Mouse (Mus musculus): Measurements from ENCODE around the gene Phactr1. TPM values are rescaled to one million over a fixed set of nuclear protein-coding genes. Genes with fewer than 3 reads are reported as not detected.

Gene Phactr1
- polyA plus RNA-seq, 1 experiment from 2014 or later, result 14.5 TPM

GRCm38 (mm10) chr13:42890651-42891050 lies 210.2 kb downstream of the Phactr1 start:
- H3K27me3 ChIP-seq (replicated peaks; ENCODE audit: control insufficient read depth, insufficient read depth, low read length), result no peaks in the 10 kb centered on the region
- no peak overlapping the region for H3K27ac ChIP-seq (replicated peaks; ENCODE audit: low read depth, low read length)
- no peak overlapping the region for H3K4me3 ChIP-seq (ENCODE audit: low read depth, low read length)
- ATAC-seq (ENCODE audit: low read depth), result no peak
- H3K9me3 ChIP-seq (ENCODE audit: control insufficient read depth, low read length), result no peaks in the 10 kb centered on the region
- H3K36me3 ChIP-seq (ENCODE audit: control insufficient read depth, insufficient read depth, low read length), result no peaks in the 10 kb centered on the region
- peak; percentile 37 for DNase-seq (ENCODE audit: low spot score)
- no peak overlapping the region for H3K9ac ChIP-seq (ENCODE audit: low read depth, low read length)
- no peak overlapping the region for H3K4me2 ChIP-seq (ENCODE audit: low read depth, low read length)
- WGBS, result 61% methylated on average over 5 of the region's 5 CpGs
- no peaks in the 10 kb centered on the region for H3K4me1 ChIP-seq (ENCODE audit: control insufficient read depth, insufficient read depth, low read length)

GRCm38 (mm10) chr13:42894016-42894415 lies 213.6 kb downstream of the Phactr1 start:
- no peaks in the 10 kb centered on the region for H3K4me1 ChIP-seq (ENCODE audit: control insufficient read depth, insufficient read depth, low read length)
- H3K4me3 ChIP-seq (ENCODE audit: low read depth, low read length), result no peak overlapping the region
- H3K27me3 ChIP-seq (replicated peaks; ENCODE audit: control insufficient read depth, insufficient read depth, low read length), result no peaks in the 10 kb centered on the region
- ATAC-seq (ENCODE audit: low read depth), result no peak
- no peak overlapping the region for H3K9ac ChIP-seq (ENCODE audit: low read depth, low read length)
- H3K9me3 ChIP-seq (ENCODE audit: control insufficient read depth, low read length), result no peaks in the 10 kb centered on the region
- DNase-seq (ENCODE audit: low spot score), result no peak
- no peaks in the 10 kb centered on the region for H3K36me3 ChIP-seq (ENCODE audit: control insufficient read depth, insufficient read depth, low read length)
- no peak overlapping the region for H3K27ac ChIP-seq (replicated peaks; ENCODE audit: low read depth, low read length)
- H3K4me2 ChIP-seq (ENCODE audit: low read depth, low read length), result no peak overlapping the region
- 92% methylated on average over 10 of the region's 10 CpGs for WGBS

- ATAC-seq (ENCODE audit: low read depth) (no peak), DNase-seq (ENCODE audit: low spot score) (no peak)
- H3K4me1 ChIP-seq (ENCODE audit: control insufficient read depth, insufficient read depth, low read length), result no peaks in the 10 kb centered on the region; the same call in 1 of the 2 replicates
- no peaks in the 10 kb centered on the region for H3K27me3 ChIP-seq (replicated peaks; ENCODE audit: control insufficient read depth, insufficient read depth, low read length)
- H3K4me2 ChIP-seq (ENCODE audit: low read depth, low read length), result no peak overlapping the region
- 94% methylated on average over 12 of the region's 12 CpGs for WGBS
- no peak overlapping the region for H3K9ac ChIP-seq (ENCODE audit: low read depth, low read length)
- H3K4me3 ChIP-seq (ENCODE audit: low read depth, low read length), result no peak overlapping the region
- no peak overlapping the region for H3K27ac ChIP-seq (replicated peaks; ENCODE audit: low read depth, low read length)
- no peaks in the 10 kb centered on the region for H3K9me3 ChIP-seq (ENCODE audit: control insufficient read depth, low read length)
- H3K36me3 ChIP-seq (ENCODE audit: control insufficient read depth, insufficient read depth, low read length), result no peaks in the 10 kb centered on the region
Observed at GRCm38 (mm10) chr13:42894598-42894997, 214.2 kb downstream of the Phactr1 start.

- 42% methylated on average over 3 of the region's 3 CpGs for WGBS
- Histone ChIP-seq H3K36me3 (ENCODE audit: control insufficient read depth, insufficient read depth, low read length) (no peaks in the 10 kb centered on the region), H3K4me1 (ENCODE audit: control insufficient read depth, insufficient read depth, low read length) (no peaks in the 10 kb centered on the region; the same call in 1 of the 2 replicates), H3K9me3 (ENCODE audit: control insufficient read depth, low read length) (no peaks in the 10 kb centered on the region), H3K27me3 (replicated peaks; ENCODE audit: control insufficient read depth, insufficient read depth, low read length) (no peaks in the 10 kb centered on the region), H3K27ac (replicated peaks; ENCODE audit: low read depth, low read length) (no peak overlapping the region), H3K4me2 (ENCODE audit: low read depth, low read length) (no peak overlapping the region), H3K9ac (ENCODE audit: low read depth, low read length) (no peak overlapping the region), H3K4me3 (ENCODE audit: low read depth, low read length) (no peak overlapping the region)
- ATAC-seq (ENCODE audit: low read depth), result no peak
- DNase-seq (ENCODE audit: low spot score), result no peak
Observed at GRCm38 (mm10) chr13:42895980-42896379, 215.6 kb downstream of the Phactr1 start.

- no peaks in the 10 kb centered on the region for H3K36me3 ChIP-seq (ENCODE audit: control insufficient read depth, insufficient read depth, low read length)
- DNase-seq (ENCODE audit: low spot score) (peak; percentile 41), ATAC-seq (ENCODE audit: low read depth) (peak; percentile 57; the same call in 1 of the 2 replicates)
- no peaks in the 10 kb centered on the region for H3K27me3 ChIP-seq (replicated peaks; ENCODE audit: control insufficient read depth, insufficient read depth, low read length)
- H3K4me1 ChIP-seq (ENCODE audit: control insufficient read depth, insufficient read depth, low read length), result no peaks in the 10 kb centered on the region; the same call in 1 of the 2 replicates
- H3K4me2 ChIP-seq (ENCODE audit: low read depth, low read length), result no peak overlapping the region
- no peak overlapping the region for H3K9ac ChIP-seq (ENCODE audit: low read depth, low read length)
- H3K27ac ChIP-seq (replicated peaks; ENCODE audit: low read depth, low read length), result no peak overlapping the region
- no peaks in the 10 kb centered on the region for H3K9me3 ChIP-seq (ENCODE audit: control insufficient read depth, low read length)
- 37% methylated on average over 3 of the region's 3 CpGs for WGBS
- H3K4me3 ChIP-seq (ENCODE audit: low read depth, low read length), result no peak overlapping the region
Observed at GRCm38 (mm10) chr13:42899611-42900010, 219.2 kb downstream of the Phactr1 start.

- Histone ChIP-seq H3K36me3 (ENCODE audit: control insufficient read depth, insufficient read depth, low read length) (no peaks in the 10 kb centered on the region), H3K9ac (ENCODE audit: low read depth, low read length) (no peak overlapping the region), H3K4me1 (ENCODE audit: control insufficient read depth, insufficient read depth, low read length) (no peaks in the 10 kb centered on the region; the same call in 1 of the 2 replicates), H3K4me2 (ENCODE audit: low read depth, low read length) (no peak overlapping the region), H3K9me3 (ENCODE audit: control insufficient read depth, low read length) (no peaks in the 10 kb centered on the region), H3K27me3 (replicated peaks; ENCODE audit: control insufficient read depth, insufficient read depth, low read length) (no peaks in the 10 kb centered on the region), H3K4me3 (ENCODE audit: low read depth, low read length) (no peak overlapping the region), H3K27ac (replicated peaks; ENCODE audit: low read depth, low read length) (no peak overlapping the region)
- 93% methylated on average over 2 of the region's 2 CpGs for WGBS
- ATAC-seq (ENCODE audit: low read depth) (no peak), DNase-seq (ENCODE audit: low spot score) (no peak)
Observed at GRCm38 (mm10) chr13:42901837-42902236, 221.4 kb downstream of the Phactr1 start.

GRCm38 (mm10) chr13:42902859-42903258 lies 222.4 kb downstream of the Phactr1 start:
- no peaks in the 10 kb centered on the region; the same call in 1 of the 2 replicates for H3K4me1 ChIP-seq (ENCODE audit: control insufficient read depth, insufficient read depth, low read length)
- no peaks in the 10 kb centered on the region for H3K36me3 ChIP-seq (ENCODE audit: control insufficient read depth, insufficient read depth, low read length)
- no peak overlapping the region for H3K4me3 ChIP-seq (ENCODE audit: low read depth, low read length)
- no peaks in the 10 kb centered on the region for H3K27me3 ChIP-seq (replicated peaks; ENCODE audit: control insufficient read depth, insufficient read depth, low read length)
- WGBS, result 83% methylated on average over 3 of the region's 3 CpGs
- H3K9me3 ChIP-seq (ENCODE audit: control insufficient read depth, low read length), result no peaks in the 10 kb centered on the region
- ATAC-seq (ENCODE audit: low read depth) (no peak), DNase-seq (ENCODE audit: low spot score) (no peak)
- no peak overlapping the region for H3K9ac ChIP-seq (ENCODE audit: low read depth, low read length)
- H3K27ac ChIP-seq (replicated peaks; ENCODE audit: low read depth, low read length), result no peak overlapping the region
- H3K4me2 ChIP-seq (ENCODE audit: low read depth, low read length), result no peak overlapping the region

GRCm38 (mm10) chr13:42905818-42906217 lies 225.4 kb downstream of the Phactr1 start:
- no peak for ATAC-seq (ENCODE audit: low read depth)
- 72% methylated on average over 4 of the region's 4 CpGs for WGBS
- no peaks in the 10 kb centered on the region for H3K9me3 ChIP-seq (ENCODE audit: control insufficient read depth, low read length)
- no peak overlapping the region for H3K4me3 ChIP-seq (ENCODE audit: low read depth, low read length)
- no peak for DNase-seq (ENCODE audit: low spot score)
- H3K4me2 ChIP-seq (ENCODE audit: low read depth, low read length), result no peak overlapping the region
- H3K9ac ChIP-seq (ENCODE audit: low read depth, low read length), result no peak overlapping the region
- no peaks in the 10 kb centered on the region for H3K4me1 ChIP-seq (ENCODE audit: control insufficient read depth, insufficient read depth, low read length)
- H3K27ac ChIP-seq (replicated peaks; ENCODE audit: low read depth, low read length), result no peak overlapping the region
- no peaks in the 10 kb centered on the region for H3K36me3 ChIP-seq (ENCODE audit: control insufficient read depth, insufficient read depth, low read length)
- H3K27me3 ChIP-seq (replicated peaks; ENCODE audit: control insufficient read depth, insufficient read depth, low read length), result no peaks in the 10 kb centered on the region

- no peak overlapping the region for H3K27ac ChIP-seq (replicated peaks; ENCODE audit: low read depth, low read length)
- H3K36me3 ChIP-seq (ENCODE audit: control insufficient read depth, insufficient read depth, low read length), result no peaks in the 10 kb centered on the region
- no peak overlapping the region for H3K9ac ChIP-seq (ENCODE audit: low read depth, low read length)
- no peak for ATAC-seq (ENCODE audit: low read depth)
- H3K4me1 ChIP-seq (ENCODE audit: control insufficient read depth, insufficient read depth, low read length), result no peaks in the 10 kb centered on the region
- no peak overlapping the region for H3K4me3 ChIP-seq (ENCODE audit: low read depth, low read length)
- no peaks in the 10 kb centered on the region for H3K27me3 ChIP-seq (replicated peaks; ENCODE audit: control insufficient read depth, insufficient read depth, low read length)
- WGBS, result 79% methylated on average over 12 of the region's 12 CpGs
- no peak for DNase-seq (ENCODE audit: low spot score)
- H3K9me3 ChIP-seq (ENCODE audit: control insufficient read depth, low read length), result no peaks in the 10 kb centered on the region
- H3K4me2 ChIP-seq (ENCODE audit: low read depth, low read length), result no peak overlapping the region
Observed at GRCm38 (mm10) chr13:42906990-42907389, 226.6 kb downstream of the Phactr1 start.
